Mouse (Mus musculus): ENCODE results near the gene Pisd. TPM values are rescaled to one million over a fixed set of nuclear protein-coding genes. Genes with fewer than 3 reads are reported as not detected.

Pisd gene
- polyA plus RNA-seq, 1 experiment from 2014 or later, result 91.1 TPM

DNA sequence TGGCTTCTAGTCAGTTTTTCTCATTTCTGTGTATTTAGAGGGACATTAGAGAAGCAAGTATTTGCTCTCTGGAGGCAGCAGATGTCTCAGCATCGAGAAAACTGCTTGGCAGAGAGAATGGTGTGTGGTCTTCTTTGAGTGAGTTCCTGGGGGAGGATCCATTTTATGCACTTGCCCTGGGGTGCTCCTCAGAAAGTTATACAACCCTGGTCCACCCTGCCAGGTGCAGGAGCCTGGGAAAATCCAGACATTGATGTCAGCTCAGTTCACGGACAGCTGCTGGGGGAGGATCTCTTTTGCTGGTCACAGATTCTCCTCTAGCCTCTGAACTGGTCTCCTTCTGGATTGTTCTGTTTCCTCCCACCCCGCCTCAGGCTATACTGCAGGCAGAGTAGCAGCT, 64.1 kb downstream of the Pisd start:
- Histone ChIP-seq H3K4me3 (replicated peaks) (no peak overlapping the region), H3K9ac (no peak overlapping the region), H3K27me3 (replicated peaks) (no peaks in the 10 kb centered on the region), H3K9me3 (no peaks in the 10 kb centered on the region), H3K36me3 (no peaks in the 10 kb centered on the region), H3K27ac (no peak overlapping the region), H3K4me2 (replicated peaks) (no peak overlapping the region), H3K4me1 (replicated peaks) (0 out of 2 replicates have a peak, but pooled peaks cover 6% of the 10 kb centered on the region)
- ATAC-seq, result no peak
- 54% methylated on average over 3 of the region's 3 CpGs for WGBS

DNA sequence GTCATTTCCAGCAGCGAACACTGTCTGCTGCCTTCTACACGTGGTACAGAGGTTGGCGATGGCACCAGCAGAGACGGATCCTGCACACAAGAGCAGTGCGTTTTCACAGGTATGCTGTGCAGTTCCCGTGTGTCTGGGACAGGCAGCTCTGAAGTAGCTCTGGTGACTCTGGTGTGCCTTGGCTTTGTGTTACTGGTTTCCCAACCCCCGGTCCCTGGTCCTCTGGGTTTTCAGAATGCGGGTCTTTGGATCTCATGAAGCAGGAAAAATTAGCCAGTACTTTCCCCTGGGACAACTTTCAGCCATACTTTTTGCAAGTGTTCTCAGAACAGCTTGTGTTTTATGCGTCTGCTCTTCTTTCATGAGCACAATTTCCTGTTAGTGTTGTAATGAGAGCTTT, 65.0 kb downstream of the Pisd start:
- WGBS, result 85% methylated on average over 9 of the region's 9 CpGs
- no peak overlapping the region for H3K27ac ChIP-seq
- ATAC-seq, result no peak

DNA sequence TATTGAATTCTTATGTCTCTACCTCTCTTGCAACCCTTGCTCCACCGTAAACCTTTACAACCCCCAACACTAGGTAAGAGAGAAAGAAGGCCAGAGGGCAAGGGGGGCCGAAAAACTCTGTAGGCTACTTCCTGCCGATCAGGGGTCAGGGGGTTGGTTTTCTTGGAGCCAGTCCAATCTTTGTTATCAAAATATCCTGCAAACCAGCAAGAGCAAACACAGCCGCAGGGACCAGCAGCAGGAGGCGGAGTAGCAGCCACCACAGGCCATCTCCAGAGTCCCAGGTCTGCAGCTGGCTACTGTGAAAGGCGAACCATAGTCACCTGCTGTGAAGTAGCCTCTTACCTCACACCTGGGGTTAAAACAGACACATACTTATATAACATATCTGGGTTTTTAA, 66.5 kb downstream of the Pisd start:
- no peak overlapping the region for H3K4me2 ChIP-seq (replicated peaks)
- no peaks in the 10 kb centered on the region for H3K36me3 ChIP-seq
- H3K27ac ChIP-seq, result no peak overlapping the region
- 44% methylated on average over 6 of the region's 6 CpGs for WGBS
- ATAC-seq, result no peak
- no peak overlapping the region for H3K9ac ChIP-seq
- no peaks in the 10 kb centered on the region for H3K27me3 ChIP-seq (replicated peaks)
- H3K9me3 ChIP-seq, result no peaks in the 10 kb centered on the region
- 0 out of 2 replicates have a peak, but pooled peaks cover 6% of the 10 kb centered on the region for H3K4me1 ChIP-seq (replicated peaks)
- no peak overlapping the region for H3K4me3 ChIP-seq (replicated peaks)

More for the DNA sequence above, 65.0 kb downstream of the Pisd start:
- Histone ChIP-seq H3K9ac (no peak overlapping the region), H3K9me3 (no peaks in the 10 kb centered on the region), H3K27me3 (replicated peaks) (no peaks in the 10 kb centered on the region), H3K36me3 (no peaks in the 10 kb centered on the region), H3K4me3 (replicated peaks) (no peak overlapping the region), H3K4me1 (replicated peaks) (0 out of 2 replicates have a peak, but pooled peaks cover 6% of the 10 kb centered on the region), H3K4me2 (replicated peaks) (no peak overlapping the region)

DNA sequence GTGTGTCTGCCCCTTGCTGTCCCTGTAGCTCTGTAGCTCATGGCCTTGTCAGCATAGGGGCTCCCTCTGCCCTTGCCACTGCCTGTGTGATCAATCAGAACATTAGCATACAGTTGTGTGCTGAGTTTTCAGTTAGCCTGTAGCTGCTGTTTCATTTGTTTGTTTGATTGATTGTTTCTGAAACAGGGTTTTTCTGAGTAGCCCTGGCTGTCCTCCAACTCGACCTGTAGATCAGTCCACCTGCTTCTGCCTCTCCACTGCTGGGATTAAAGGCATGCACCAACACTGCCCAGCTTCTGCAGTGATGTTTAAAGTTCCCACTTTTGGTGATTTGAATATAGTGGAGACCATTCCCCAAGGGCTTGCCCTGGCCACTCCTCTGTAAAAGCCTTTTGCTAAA, 67.7 kb downstream of the Pisd start:
- 39% methylated on average over 1 of the region's 1 CpGs for WGBS
- Histone ChIP-seq H3K4me1 (replicated peaks) (0 out of 2 replicates have a peak, but pooled peaks cover 6% of the 10 kb centered on the region), H3K36me3 (no peaks in the 10 kb centered on the region), H3K27me3 (replicated peaks) (no peaks in the 10 kb centered on the region), H3K27ac (no peak overlapping the region), H3K9ac (no peak overlapping the region), H3K4me2 (replicated peaks) (no peak overlapping the region), H3K4me3 (replicated peaks) (no peak overlapping the region), H3K9me3 (no peaks in the 10 kb centered on the region)
- ATAC-seq, result no peak

DNA sequence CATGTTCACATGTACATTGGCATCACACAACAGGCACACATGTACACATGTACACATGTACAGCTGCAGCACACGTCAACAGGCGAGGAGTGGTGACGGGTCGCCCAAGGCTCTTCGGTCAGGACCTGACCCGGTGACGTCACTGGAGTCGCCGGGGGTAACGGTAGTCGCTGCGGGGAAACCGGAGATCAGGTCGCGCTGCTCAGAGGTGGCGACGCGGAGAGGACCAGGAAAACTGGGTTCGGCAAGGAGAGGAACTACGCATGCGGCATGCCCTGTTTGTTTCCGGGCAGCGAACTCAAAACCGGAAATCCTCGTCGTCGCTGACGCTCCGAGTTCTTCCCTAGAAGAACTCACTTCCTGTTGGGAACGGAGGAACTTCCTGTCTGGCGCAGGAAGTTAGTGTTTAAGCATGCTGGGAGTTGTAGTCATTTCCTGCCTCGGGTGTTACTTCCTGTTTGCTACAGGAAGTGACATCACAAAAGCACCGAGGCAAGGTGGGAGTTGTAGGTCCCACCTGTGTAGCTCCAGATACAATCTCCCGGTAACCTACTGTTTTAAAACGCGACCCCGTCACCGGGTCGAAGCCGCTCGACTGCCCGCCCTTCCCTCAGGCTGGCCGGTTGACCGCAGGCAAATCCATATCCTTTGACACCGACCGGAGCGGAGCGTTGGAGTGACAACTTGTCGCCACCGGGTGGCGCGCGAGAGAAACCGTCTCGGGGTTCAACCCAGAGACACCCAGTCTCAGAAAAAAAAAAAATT, 71.6 kb downstream of the Pisd start:
- peak overlapping the region; percentile 54 for H3K9ac ChIP-seq
- peak overlapping the region; percentile 67 for H3K4me2 ChIP-seq (replicated peaks)
- WGBS, result under 1% methylated on average over 55 of the region's 55 CpGs
- H3K9me3 ChIP-seq, result no peaks in the 10 kb centered on the region
- ATAC-seq, result peak; percentile 97
- no peaks in the 10 kb centered on the region for H3K27me3 ChIP-seq (replicated peaks)
- no peaks in the 10 kb centered on the region for H3K36me3 ChIP-seq
- peak overlapping the region; percentile 50 for H3K4me3 ChIP-seq (replicated peaks)
- H3K27ac ChIP-seq, result peak overlapping the region; percentile 88
- 0 out of 2 replicates have a peak, but pooled peaks cover 3% of the 10 kb centered on the region for H3K4me1 ChIP-seq (replicated peaks)

DNA sequence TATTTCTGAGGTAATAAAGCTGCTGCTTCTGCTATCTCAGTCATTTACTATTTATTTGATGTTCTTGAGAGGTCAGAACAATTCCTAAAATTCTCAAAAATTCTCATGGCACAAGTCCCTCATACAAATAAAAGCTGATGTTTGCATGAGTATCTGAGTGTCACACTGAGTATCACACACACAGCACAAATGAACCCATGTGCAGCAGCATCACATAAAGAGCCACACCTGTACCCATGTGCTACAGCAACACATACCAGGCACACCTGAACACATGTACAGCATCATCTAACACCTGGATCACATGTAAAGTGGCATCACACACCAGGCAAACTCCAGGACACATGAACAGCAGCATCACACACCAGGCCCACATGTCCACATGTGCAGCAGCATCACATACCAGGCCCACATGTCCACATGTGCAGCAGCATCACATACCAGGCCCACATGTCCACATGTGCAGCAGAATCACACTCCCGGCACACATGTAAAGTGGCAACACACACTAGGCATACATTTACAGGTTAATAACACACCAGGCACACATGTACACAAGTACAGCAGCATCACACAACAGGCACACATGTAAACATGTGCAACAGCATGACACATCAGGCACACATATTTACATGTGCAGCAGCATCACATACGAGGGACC, 72.3 kb downstream of the Pisd start:
- Histone ChIP-seq H3K27ac (peak overlapping the region; percentile 88), H3K27me3 (replicated peaks) (no peaks in the 10 kb centered on the region), H3K4me2 (replicated peaks) (peak overlapping the region; percentile 67), H3K4me1 (replicated peaks) (0 out of 2 replicates have a peak, but pooled peaks cover 3% of the 10 kb centered on the region), H3K4me3 (replicated peaks) (peak overlapping the region; percentile 50), H3K9me3 (no peaks in the 10 kb centered on the region), H3K9ac (peak overlapping the region; percentile 54), H3K36me3 (no peaks in the 10 kb centered on the region)
- peak; percentile 9 for ATAC-seq
- WGBS, result 15% methylated on average over 2 of the region's 2 CpGs

DNA sequence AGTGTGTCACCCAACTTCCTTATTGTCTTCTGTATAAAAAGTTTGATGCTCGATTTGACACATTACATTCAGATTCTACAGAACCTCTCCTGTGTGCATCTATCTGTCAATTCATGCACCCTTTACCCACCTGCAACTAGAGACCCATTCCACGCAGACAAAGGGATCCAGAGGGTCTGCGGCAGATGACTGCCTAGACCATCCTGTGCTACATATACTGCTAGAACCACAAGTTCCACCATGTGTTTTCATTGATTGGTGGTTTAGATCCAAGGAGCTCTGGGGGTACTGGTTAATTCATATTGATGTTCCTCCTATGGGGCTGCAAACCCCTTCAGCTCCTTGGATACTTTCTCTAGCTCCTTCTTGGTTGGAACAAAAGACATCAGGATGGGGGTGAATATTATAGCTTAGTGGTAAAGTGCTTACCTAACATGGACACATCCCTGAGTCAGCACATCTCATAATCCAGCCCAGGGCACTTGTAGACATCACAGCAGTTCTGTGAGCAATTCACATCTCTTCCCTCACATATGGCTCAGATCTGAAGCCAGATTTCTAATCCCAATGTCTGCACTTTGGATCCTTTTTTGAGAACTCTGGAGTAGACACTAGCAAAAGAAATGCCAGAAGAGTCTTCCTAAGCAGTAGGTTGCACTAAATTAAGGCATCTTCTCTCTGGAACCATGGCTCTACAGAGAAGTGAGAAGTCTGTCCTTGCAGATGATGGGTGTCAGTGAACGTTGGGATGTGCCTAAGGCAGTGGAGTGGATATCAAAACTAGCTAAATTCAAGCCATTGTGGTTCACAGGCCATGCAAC, 73.0 kb downstream of the Pisd start:
- H3K9ac ChIP-seq, result peak overlapping the region; percentile 54; the same call in 1 of the 2 replicates
- no peaks in the 10 kb centered on the region for H3K27me3 ChIP-seq (replicated peaks)
- 0 out of 2 replicates have a peak, but pooled peaks cover 3% of the 10 kb centered on the region for H3K4me1 ChIP-seq (replicated peaks)
- 62% methylated on average over 4 of the region's 4 CpGs for WGBS
- no peaks in the 10 kb centered on the region for H3K9me3 ChIP-seq
- ATAC-seq, result no peak
- H3K36me3 ChIP-seq, result no peaks in the 10 kb centered on the region
- H3K27ac ChIP-seq, result peak overlapping the region; percentile 88; the same call in 1 of the 2 replicates
- 0 out of 2 replicates have a peak overlapping the region, but pooled peaks have one; percentile 50 for H3K4me3 ChIP-seq (replicated peaks)
- peak overlapping the region; percentile 67 for H3K4me2 ChIP-seq (replicated peaks)

DNA sequence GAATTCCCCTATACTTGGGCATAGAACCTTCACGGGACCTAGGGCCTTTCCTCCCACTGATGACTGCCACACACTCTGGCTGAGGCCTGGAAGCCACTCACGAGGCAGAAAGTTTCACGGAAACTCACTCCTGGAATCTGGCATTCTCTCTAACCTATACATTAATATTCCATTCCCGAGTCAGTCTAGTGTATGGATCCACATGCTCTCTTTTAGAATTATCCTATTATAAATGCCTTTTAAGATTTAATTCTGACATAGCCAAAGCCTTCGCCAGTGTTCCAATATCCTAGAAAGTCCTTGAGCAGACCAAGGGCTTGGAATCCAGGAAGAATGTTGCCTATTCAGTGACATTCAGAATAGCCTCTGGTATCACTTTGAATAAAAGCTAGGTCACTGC, 74.0 kb downstream of the Pisd start:
- WGBS, result 83% methylated on average over 5 of the region's 5 CpGs
- 0 out of 2 replicates have a peak, but pooled peaks cover 3% of the 10 kb centered on the region for H3K4me1 ChIP-seq (replicated peaks)
- no peaks in the 10 kb centered on the region for H3K27me3 ChIP-seq (replicated peaks)
- no peak for ATAC-seq
- H3K9me3 ChIP-seq, result no peaks in the 10 kb centered on the region
- H3K4me3 ChIP-seq (replicated peaks), result no peak overlapping the region
- H3K27ac ChIP-seq, result no peak overlapping the region
- no peak overlapping the region for H3K4me2 ChIP-seq (replicated peaks)
- H3K36me3 ChIP-seq, result no peaks in the 10 kb centered on the region
- no peak overlapping the region for H3K9ac ChIP-seq

DNA sequence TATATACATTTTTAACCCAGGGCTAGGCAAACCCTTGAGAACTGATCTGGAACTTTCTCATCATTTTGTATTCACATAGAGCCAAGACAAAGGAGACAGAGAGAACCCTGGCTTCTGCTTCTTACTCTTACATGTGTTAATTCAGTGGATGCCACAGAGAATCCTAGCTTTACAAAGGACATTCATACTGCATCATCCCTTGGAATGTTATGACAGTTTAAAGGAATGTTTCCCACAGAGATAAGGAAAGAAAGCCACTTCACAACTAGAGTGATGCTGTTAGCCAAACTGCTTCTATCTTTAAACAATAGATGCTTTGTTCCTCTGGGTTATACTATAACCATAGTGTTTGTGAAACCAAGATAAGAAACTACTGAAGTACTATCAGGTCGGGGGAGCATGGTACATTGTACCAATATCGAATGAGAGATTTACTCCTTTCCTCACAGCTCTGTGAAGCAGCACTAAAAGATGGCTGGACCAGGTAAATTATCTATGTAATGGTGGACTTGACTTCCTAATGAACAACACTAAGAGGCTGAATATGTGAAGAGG, 79.1 kb downstream of the Pisd start:
- no peak overlapping the region for H3K9ac ChIP-seq
- no peaks in the 10 kb centered on the region for H3K9me3 ChIP-seq
- WGBS, result 57% methylated on average over 2 of the region's 2 CpGs
- H3K27ac ChIP-seq, result peak overlapping the region; percentile 48; the same call in 1 of the 2 replicates
- no peaks in the 10 kb centered on the region for H3K27me3 ChIP-seq (replicated peaks)
- H3K4me2 ChIP-seq (replicated peaks), result no peak overlapping the region
- no peaks in the 10 kb centered on the region for H3K4me1 ChIP-seq (replicated peaks)
- no peaks in the 10 kb centered on the region for H3K36me3 ChIP-seq
- H3K4me3 ChIP-seq (replicated peaks), result no peak overlapping the region
- peak; percentile 85 for ATAC-seq

DNA sequence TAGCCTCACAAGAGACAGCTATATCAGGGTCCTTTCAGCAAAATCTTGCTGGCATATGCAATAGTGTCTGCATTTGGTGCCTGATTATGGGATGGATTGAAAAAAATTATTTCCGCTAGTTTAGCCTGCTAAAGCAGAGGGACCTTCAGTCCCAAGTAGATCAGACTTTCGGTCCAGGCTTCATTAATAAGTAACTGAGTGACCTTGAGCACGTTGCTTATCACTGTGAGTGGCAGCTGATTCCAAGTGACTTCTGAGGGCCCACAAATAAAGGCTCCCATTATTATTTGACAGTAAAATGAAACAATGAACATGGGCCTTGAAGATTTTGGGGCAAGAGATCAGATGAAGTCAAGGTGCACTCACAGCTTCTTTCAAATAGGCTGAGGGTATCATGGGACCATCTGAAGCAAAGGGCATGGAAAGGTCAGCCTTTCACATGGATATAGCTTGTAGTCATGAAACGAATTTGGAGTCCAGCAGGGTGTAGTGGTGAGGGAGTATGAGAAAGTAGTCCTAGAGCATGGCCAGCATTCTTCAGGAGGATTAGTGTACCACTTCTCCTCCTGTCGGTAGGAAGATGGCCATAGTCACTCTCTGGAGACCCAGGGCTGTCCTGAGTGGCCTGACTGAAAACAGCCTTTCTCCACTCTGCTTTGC, 88.1 kb downstream of the Pisd start:
- Histone ChIP-seq H3K4me3 (replicated peaks) (no peak overlapping the region), H3K4me1 (replicated peaks) (no peaks in the 10 kb centered on the region), H3K36me3 (no peaks in the 10 kb centered on the region), H3K4me2 (replicated peaks) (no peak overlapping the region), H3K9ac (no peak overlapping the region), H3K9me3 (no peaks in the 10 kb centered on the region), H3K27me3 (replicated peaks) (no peaks in the 10 kb centered on the region), H3K27ac (peak overlapping the region; percentile 57)
- WGBS, result 50% methylated on average over 5 of the region's 5 CpGs
- ATAC-seq, result peak; percentile 95

DNA sequence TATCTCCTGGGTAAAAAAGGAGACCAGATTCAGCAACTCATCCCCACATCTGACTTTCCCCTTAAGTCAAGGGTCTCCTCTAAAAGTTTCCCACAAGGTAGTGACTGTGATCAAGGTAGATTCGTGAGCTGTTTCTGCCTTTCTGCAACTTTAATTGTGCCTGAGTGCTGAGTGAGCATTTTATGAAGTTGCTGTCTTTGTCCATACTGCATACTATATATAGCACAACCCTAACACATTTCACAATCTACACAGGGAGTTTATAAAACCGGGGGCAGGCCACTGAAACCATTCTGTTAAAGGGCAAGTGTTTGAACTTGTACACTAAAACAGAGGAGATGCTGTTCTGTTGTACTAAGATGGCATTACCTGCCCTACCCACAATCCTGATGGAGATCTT, 92.0 kb downstream of the Pisd start:
- Histone ChIP-seq H3K27me3 (replicated peaks) (no peaks in the 10 kb centered on the region), H3K4me1 (replicated peaks) (no peaks in the 10 kb centered on the region), H3K9me3 (no peaks in the 10 kb centered on the region), H3K4me3 (replicated peaks) (no peak overlapping the region), H3K36me3 (no peaks in the 10 kb centered on the region), H3K4me2 (replicated peaks) (no peak overlapping the region), H3K27ac (no peak overlapping the region), H3K9ac (no peak overlapping the region)
- 61% methylated on average over 2 of the region's 2 CpGs for WGBS
- ATAC-seq, result no peak

All from intestine, embryonic 15.5 days (tissue).